Mouse (Mus musculus) heart, postnatal 0 days (tissue): ENCODE measurements at regions not wholly inside any gene's neighbourhood (a gene's known extent, or its start where the extent isn't known, plus 50 kb on each side); places are given as distances from the start of the nearest gene placed in this dataset.

Experiments used
- ATAC-seq: fragments of 200-750 bp; cut with Nextera tagmentation; 2 replicates; pipeline ENCODE4 v1.8.0; 2017; ENCODE audit warnings: low read depth, moderate number of reproducible peaks, moderate library complexity; ENCODE audit not compliant: insufficient read depth
- DNase-seq: peaks from one replicate; pipeline ENCODE4 v3.0.0-alpha.2; 2016; ENCODE audit warnings: low spot score
- H3K27ac ChIP-seq: fragments of 300-500 bp; sonication (generic); 2 replicates; pipeline ENCODE4 v1.5.1; 2014; ENCODE audit warnings: low read depth, mild to moderate bottlenecking
- H3K27me3 ChIP-seq: fragments of 300-500 bp; sonication (generic); 2 replicates; pipeline ENCODE4 v1.6.1; 2014; ENCODE audit warnings: low read length, mixed read lengths; ENCODE audit not compliant: control insufficient read depth, insufficient read depth
- H3K36me3 ChIP-seq: fragments of 300-500 bp; sonication (generic); replicated peaks from 2 replicates; pipeline ENCODE4 v1.6.1; 2014; ENCODE audit warnings: low read length, mixed read lengths; ENCODE audit not compliant: control insufficient read depth, insufficient read depth
- H3K4me1 ChIP-seq: fragments of 300-500 bp; sonication (generic); 2 replicates; pipeline ENCODE4 v1.6.1; 2014; ENCODE audit warnings: antibody characterized with exemption; ENCODE audit not compliant: control insufficient read depth, insufficient read depth
- H3K4me2 ChIP-seq: fragments of 300-500 bp; sonication (generic); 2 replicates; pipeline ENCODE4 v1.6.1; 2014; ENCODE audit warnings: low read depth, mild to moderate bottlenecking, low read length, moderate library complexity
- H3K4me3 ChIP-seq: fragments of 300-500 bp; sonication (generic); 2 replicates; pipeline ENCODE4 v1.5.1; 2014; ENCODE audit warnings: low read depth, low read length
- H3K9ac ChIP-seq: fragments of 300-500 bp; sonication (generic); replicated peaks from 2 replicates; pipeline ENCODE4 v1.6.1; 2014; ENCODE audit warnings: low read depth, low read length, mixed read lengths
- H3K9me3 ChIP-seq: fragments of 300-500 bp; sonication (generic); replicated peaks from 2 replicates; pipeline ENCODE4 v1.6.1; 2016; ENCODE audit warnings: low read length; ENCODE audit not compliant: control insufficient read depth
- CTCF ChIP-seq: IDR thresholded peaks from 2 replicates; pipeline ENCODE4 v1.5.1; 2016; ENCODE audit warnings: antibody characterized with exemption, control low read depth, low read depth
- EP300 ChIP-seq: IDR thresholded peaks from 2 replicates; pipeline ENCODE4 v1.6.1; 2016; ENCODE audit warnings: antibody characterized with exemption, low read depth
- WGBS: fragments of 180-500 bp; shearing (Covaris S2); extraction: QIAGEN DNeasy Blood & Tissue Kit; methylation state at CpG from one replicate; pipeline ENCODE4 v1.1.7; 2014; 5-methylcytosine and 5-hydroxymethylcytosine counted together

DNA sequence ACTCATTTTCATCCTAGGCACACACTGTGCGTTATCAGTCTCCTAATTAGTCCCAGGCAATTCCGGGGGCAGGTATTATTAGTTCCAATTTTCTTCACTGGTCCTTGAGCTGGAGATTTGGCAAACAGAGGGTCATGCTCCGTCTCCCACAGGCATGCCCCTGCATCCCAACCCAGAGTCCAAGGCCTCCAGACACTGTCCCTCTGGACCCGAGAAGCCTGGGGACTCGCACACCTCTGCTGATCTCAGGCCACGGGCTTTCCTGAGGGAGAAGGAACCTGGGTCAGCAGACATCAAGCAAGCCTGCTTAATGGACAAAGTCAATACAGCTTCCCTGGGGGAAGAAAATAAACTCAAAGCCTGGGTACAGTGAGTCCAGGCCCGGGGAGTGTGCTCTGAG is 554.7 kb downstream of the Bnc2 start:
- Histone ChIP-seq H3K4me2 (no peak overlapping the region), H3K9me3 (no peaks in the 10 kb centered on the region), H3K4me1 (no peaks in the 10 kb centered on the region), H3K9ac (no peak overlapping the region), H3K4me3 (no peak overlapping the region), H3K27ac (no peak overlapping the region), H3K36me3 (no peaks in the 10 kb centered on the region), H3K27me3 (no peaks in the 10 kb centered on the region)
- TF ChIP-seq CTCF: no peak
- TF ChIP-seq EP300: no peak
- DNase-seq (no peak), ATAC-seq (no peak)
- 77% methylated on average over 7 of the region's 7 CpGs for WGBS

DNA sequence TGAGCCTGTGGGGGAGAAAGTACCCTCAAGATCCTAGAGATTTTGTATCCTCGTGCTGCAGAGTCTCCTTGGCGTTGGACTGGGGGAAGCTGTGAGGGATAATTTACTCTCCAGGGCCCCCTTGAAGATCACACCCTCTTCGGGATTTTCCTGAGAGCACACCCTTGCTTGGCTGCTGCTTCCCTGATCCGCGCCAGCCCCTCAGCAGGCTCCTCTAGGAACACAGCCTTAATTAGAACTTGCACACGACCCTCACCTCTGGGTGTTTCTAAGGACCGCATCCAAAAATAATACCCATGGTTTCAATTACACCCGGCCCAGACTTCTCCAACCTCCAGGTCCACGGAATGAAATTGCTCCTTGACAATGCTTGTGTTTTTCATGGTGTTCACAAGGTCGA is 553.6 kb downstream of the Bnc2 start:
- Histone ChIP-seq H3K9me3 (no peaks in the 10 kb centered on the region), H3K36me3 (no peaks in the 10 kb centered on the region), H3K9ac (no peak overlapping the region), H3K27ac (no peak overlapping the region), H3K4me3 (no peak overlapping the region), H3K4me1 (no peaks in the 10 kb centered on the region), H3K4me2 (no peak overlapping the region), H3K27me3 (no peaks in the 10 kb centered on the region)
- 59% methylated on average over 10 of the region's 10 CpGs for WGBS
- DNase-seq (no peak), ATAC-seq (no peak)
- TF ChIP-seq EP300: no peak
- TF ChIP-seq CTCF: no peak

DNA sequence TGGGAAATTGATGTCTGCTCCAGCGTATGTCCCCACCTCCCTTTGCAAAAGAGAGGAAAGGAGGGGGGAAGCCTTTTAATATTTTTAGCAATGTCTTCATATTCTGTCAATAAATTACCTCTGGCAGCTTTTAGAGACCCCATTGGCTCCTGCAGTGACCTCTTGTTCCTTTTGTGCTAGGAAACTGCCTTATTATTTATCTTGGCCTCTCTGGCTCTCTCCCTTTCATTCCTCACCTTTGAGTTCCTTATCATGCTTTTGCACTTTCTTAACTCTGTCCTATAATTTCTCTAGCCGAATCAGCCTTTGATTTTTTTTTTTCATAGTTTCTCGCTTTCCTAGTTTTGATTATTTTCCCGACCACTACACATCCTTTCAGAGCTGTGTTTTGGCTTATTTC is 548.7 kb downstream of the Bnc2 start:
- H3K9ac ChIP-seq: no peak overlapping the region
- ATAC-seq: no peak
- no peak for DNase-seq

DNA sequence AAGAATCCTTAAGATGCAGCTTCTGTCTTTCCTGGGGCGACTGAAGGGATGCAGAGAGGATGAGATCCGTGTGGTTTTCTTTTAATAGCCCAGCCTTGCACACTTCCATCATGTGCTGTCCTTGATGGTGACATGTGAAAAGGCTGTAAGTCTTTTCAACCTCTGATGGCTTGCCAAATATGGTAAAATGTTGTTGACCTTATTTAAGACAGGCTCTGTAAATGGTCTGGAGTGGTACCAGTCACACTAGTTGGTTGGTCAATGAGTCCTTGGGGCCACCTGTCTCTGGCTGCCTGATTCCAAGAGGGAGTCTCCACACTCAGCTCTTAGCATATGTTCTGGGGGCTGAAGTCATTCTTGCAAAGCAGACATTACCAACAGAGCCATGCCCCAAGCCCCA is 547.7 kb downstream of the Bnc2 start:
- H3K27me3 ChIP-seq: no peaks in the 10 kb centered on the region
- H3K4me2 ChIP-seq: no peak overlapping the region
- no peak overlapping the region for H3K27ac ChIP-seq
- TF ChIP-seq EP300 (no peak), CTCF (no peak)
- WGBS: 56% methylated on average over 2 of the region's 2 CpGs
- H3K36me3 ChIP-seq: no peaks in the 10 kb centered on the region
- DNase-seq (no peak), ATAC-seq (no peak)
- H3K9ac ChIP-seq: no peak overlapping the region
- no peak overlapping the region for H3K4me3 ChIP-seq
- H3K4me1 ChIP-seq: no peaks in the 10 kb centered on the region
- no peaks in the 10 kb centered on the region for H3K9me3 ChIP-seq

More for the DNA sequence above, 548.7 kb downstream of the Bnc2 start:
- no peaks in the 10 kb centered on the region for H3K4me1 ChIP-seq
- H3K9me3 ChIP-seq: no peaks in the 10 kb centered on the region
- H3K27me3 ChIP-seq: no peaks in the 10 kb centered on the region
- H3K27ac ChIP-seq: no peak overlapping the region
- no peaks in the 10 kb centered on the region for H3K36me3 ChIP-seq
- no peak for TF ChIP-seq EP300
- no peak for TF ChIP-seq CTCF
- WGBS: 49% methylated on average over 4 of the region's 4 CpGs
- no peak overlapping the region for H3K4me3 ChIP-seq
- no peak overlapping the region for H3K4me2 ChIP-seq

DNA sequence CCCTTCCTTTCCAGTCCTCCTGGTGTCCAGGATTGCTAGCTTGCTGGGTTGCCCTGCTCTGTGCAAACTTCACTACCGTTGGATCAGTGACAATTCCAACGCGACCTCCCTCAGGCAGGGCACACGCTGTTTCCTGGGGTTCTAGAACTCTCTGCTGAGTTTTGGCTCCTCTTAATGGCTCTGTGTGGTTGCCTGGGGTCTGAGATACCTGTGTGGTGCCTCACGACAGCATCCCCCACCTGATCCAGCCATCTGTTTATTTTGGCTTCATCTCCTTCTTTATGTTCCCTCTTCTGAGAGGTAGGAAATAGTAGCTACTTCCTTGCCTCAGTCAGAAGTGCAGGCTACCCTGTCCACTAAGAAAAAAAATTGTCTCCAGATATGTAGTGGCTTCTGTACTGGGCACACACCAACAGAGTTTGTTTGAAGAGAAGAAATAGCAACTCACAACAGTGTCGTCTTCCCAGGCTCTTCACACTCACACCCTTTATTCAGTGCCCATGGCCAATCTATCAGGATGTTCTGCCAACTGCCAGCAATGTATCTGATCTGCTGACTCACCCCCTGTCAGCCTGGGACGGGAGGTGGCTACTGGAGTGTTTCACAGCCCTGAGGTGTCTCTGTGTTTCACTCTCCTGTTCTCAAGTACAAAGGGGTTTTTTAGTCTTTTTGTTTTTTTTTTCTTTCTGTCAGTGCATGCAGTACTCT is 544.1 kb downstream of the Bnc2 start:
- H3K27ac ChIP-seq: no peak overlapping the region

DNA sequence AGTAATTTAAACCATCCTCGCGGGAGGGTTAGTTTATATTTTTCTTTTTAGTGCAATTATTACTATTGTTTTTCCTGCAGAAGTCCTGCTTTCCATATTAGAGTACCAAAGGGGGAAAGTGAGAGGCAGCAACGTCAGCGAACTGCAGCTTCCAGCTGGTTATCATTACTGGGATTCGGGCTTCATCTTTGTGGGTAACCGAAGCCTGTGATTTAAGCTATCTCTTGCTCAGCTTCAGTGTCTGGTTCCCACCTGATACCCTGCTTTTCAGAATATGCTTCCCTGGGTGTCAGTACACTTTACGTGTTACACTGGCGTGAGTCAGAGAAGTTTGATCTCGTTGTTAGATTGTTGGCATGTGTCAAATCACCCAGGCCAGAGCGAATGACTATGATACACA is 539.3 kb downstream of the Bnc2 start:
- no peak for ATAC-seq
- Histone ChIP-seq H3K36me3 (no peaks in the 10 kb centered on the region), H3K27me3 (no peaks in the 10 kb centered on the region), H3K4me1 (no peaks in the 10 kb centered on the region), H3K9me3 (no peaks in the 10 kb centered on the region), H3K27ac (no peak overlapping the region), H3K9ac (no peak overlapping the region), H3K4me3 (no peak overlapping the region), H3K4me2 (no peak overlapping the region)
- no peak for DNase-seq
- TF ChIP-seq CTCF (no peak), EP300 (no peak)
- WGBS: 73% methylated on average over 10 of the region's 10 CpGs

More for the DNA sequence above, 544.1 kb downstream of the Bnc2 start:
- Histone ChIP-seq H3K4me1 (no peaks in the 10 kb centered on the region), H3K27me3 (no peaks in the 10 kb centered on the region), H3K9ac (no peak overlapping the region), H3K4me2 (no peak overlapping the region), H3K9me3 (no peaks in the 10 kb centered on the region), H3K4me3 (no peak overlapping the region), H3K36me3 (no peaks in the 10 kb centered on the region)
- no peak for ATAC-seq
- TF ChIP-seq EP300 (no peak), CTCF (no peak)
- WGBS: 52% methylated on average over 7 of the region's 7 CpGs
- DNase-seq: no peak
